Mouse (Mus musculus): ENCODE measurements at regions not wholly inside any gene's neighbourhood (a gene's known extent, or its start where the extent isn't known, plus 50 kb on each side); places are given as distances from the start of the nearest gene placed in this dataset.

GRCm38 (mm10) chr15:90321774-90322173 lies 97.7 kb downstream of the Alg10b start:
- 56% methylated on average over 3 of the region's 3 CpGs for WGBS
- H3K4me3 ChIP-seq (ENCODE audit: low read depth, low read length), result no peak overlapping the region
- no peak for DNase-seq (ENCODE audit: low spot score)
- no peak overlapping the region for H3K4me2 ChIP-seq (ENCODE audit: low read length)
- ATAC-seq (replicated peaks; ENCODE audit: low FRiP score, low TSS enrichment, low read depth), result no peak
- no peaks in the 10 kb centered on the region for H3K4me1 ChIP-seq (replicated peaks; ENCODE audit: control insufficient read depth, insufficient read depth, low read length)
- H3K27me3 ChIP-seq (replicated peaks; ENCODE audit: control insufficient read depth, insufficient read depth, low read length), result no peaks in the 10 kb centered on the region
- no peaks in the 10 kb centered on the region for H3K9me3 ChIP-seq (ENCODE audit: control insufficient read depth, low read length)
- H3K9ac ChIP-seq (ENCODE audit: low read length), result no peak overlapping the region
- H3K27ac ChIP-seq (ENCODE audit: low read depth), result no peak overlapping the region
- no peaks in the 10 kb centered on the region for H3K36me3 ChIP-seq (ENCODE audit: control insufficient read depth, insufficient read depth, low read length)

- H3K36me3 ChIP-seq (ENCODE audit: control insufficient read depth, insufficient read depth, low read length), result no peaks in the 10 kb centered on the region
- no peak overlapping the region for H3K4me2 ChIP-seq (ENCODE audit: low read length)
- no peak overlapping the region for H3K27ac ChIP-seq (ENCODE audit: low read depth)
- H3K9ac ChIP-seq (ENCODE audit: low read length), result no peak overlapping the region
- DNase-seq (ENCODE audit: low spot score) (peak; percentile 56), ATAC-seq (replicated peaks; ENCODE audit: low FRiP score, low TSS enrichment, low read depth) (no peak)
- no peaks in the 10 kb centered on the region for H3K27me3 ChIP-seq (replicated peaks; ENCODE audit: control insufficient read depth, insufficient read depth, low read length)
- H3K4me1 ChIP-seq (replicated peaks; ENCODE audit: control insufficient read depth, insufficient read depth, low read length), result no peaks in the 10 kb centered on the region
- WGBS, result 36% methylated on average over 4 of the region's 4 CpGs
- no peaks in the 10 kb centered on the region for H3K9me3 ChIP-seq (ENCODE audit: control insufficient read depth, low read length)
- H3K4me3 ChIP-seq (ENCODE audit: low read depth, low read length), result no peak overlapping the region
These were observed 109.2 kb downstream of the Alg10b start for GRCm38 (mm10) chr15:90333275-90333674.

GRCm38 (mm10) chr15:90333766-90334165 lies 109.7 kb downstream of the Alg10b start:
- Histone ChIP-seq H3K36me3 (ENCODE audit: control insufficient read depth, insufficient read depth, low read length) (no peaks in the 10 kb centered on the region), H3K27ac (ENCODE audit: low read depth) (no peak overlapping the region), H3K4me2 (ENCODE audit: low read length) (no peak overlapping the region)

GRCm38 (mm10) chr15:90334406-90334805 lies 110.3 kb downstream of the Alg10b start:
- ATAC-seq (replicated peaks; ENCODE audit: low FRiP score, low TSS enrichment, low read depth) (no peak), DNase-seq (ENCODE audit: low spot score) (no peak)
- H3K27me3 ChIP-seq (replicated peaks; ENCODE audit: control insufficient read depth, insufficient read depth, low read length), result no peaks in the 10 kb centered on the region
- no peak overlapping the region for H3K27ac ChIP-seq (ENCODE audit: low read depth)
- H3K4me3 ChIP-seq (ENCODE audit: low read depth, low read length), result no peak overlapping the region
- H3K9me3 ChIP-seq (ENCODE audit: control insufficient read depth, low read length), result no peaks in the 10 kb centered on the region
- 79% methylated on average over 4 of the region's 4 CpGs for WGBS
- no peaks in the 10 kb centered on the region for H3K4me1 ChIP-seq (replicated peaks; ENCODE audit: control insufficient read depth, insufficient read depth, low read length)
- H3K4me2 ChIP-seq (ENCODE audit: low read length), result no peak overlapping the region
- H3K9ac ChIP-seq (ENCODE audit: low read length), result no peak overlapping the region
- no peaks in the 10 kb centered on the region for H3K36me3 ChIP-seq (ENCODE audit: control insufficient read depth, insufficient read depth, low read length)

More at GRCm38 (mm10) chr15:90333766-90334165, 109.7 kb downstream of the Alg10b start:
- ATAC-seq (replicated peaks; ENCODE audit: low FRiP score, low TSS enrichment, low read depth) (no peak), DNase-seq (ENCODE audit: low spot score) (no peak)
- Histone ChIP-seq H3K27me3 (replicated peaks; ENCODE audit: control insufficient read depth, insufficient read depth, low read length) (no peaks in the 10 kb centered on the region), H3K9ac (ENCODE audit: low read length) (no peak overlapping the region), H3K4me1 (replicated peaks; ENCODE audit: control insufficient read depth, insufficient read depth, low read length) (no peaks in the 10 kb centered on the region), H3K9me3 (ENCODE audit: control insufficient read depth, low read length) (no peaks in the 10 kb centered on the region), H3K4me3 (ENCODE audit: low read depth, low read length) (no peak overlapping the region)
- WGBS, result 40% methylated on average over 1 of the region's 1 CpGs

GRCm38 (mm10) chr15:90335506-90335905 lies 111.4 kb downstream of the Alg10b start:
- H3K9ac ChIP-seq (ENCODE audit: low read length), result no peak overlapping the region
- DNase-seq (ENCODE audit: low spot score), result no peak
- no peak overlapping the region for H3K27ac ChIP-seq (ENCODE audit: low read depth)
- ATAC-seq (replicated peaks; ENCODE audit: low FRiP score, low TSS enrichment, low read depth), result no peak
- H3K4me2 ChIP-seq (ENCODE audit: low read length), result no peak overlapping the region
- no peaks in the 10 kb centered on the region for H3K4me1 ChIP-seq (replicated peaks; ENCODE audit: control insufficient read depth, insufficient read depth, low read length)
- 55% methylated on average over 7 of the region's 7 CpGs for WGBS
- no peak overlapping the region for H3K4me3 ChIP-seq (ENCODE audit: low read depth, low read length)
- H3K9me3 ChIP-seq (ENCODE audit: control insufficient read depth, low read length), result no peaks in the 10 kb centered on the region
- no peaks in the 10 kb centered on the region for H3K27me3 ChIP-seq (replicated peaks; ENCODE audit: control insufficient read depth, insufficient read depth, low read length)
- H3K36me3 ChIP-seq (ENCODE audit: control insufficient read depth, insufficient read depth, low read length), result no peaks in the 10 kb centered on the region

GRCm38 (mm10) chr15:90340089-90340488 lies 116.0 kb downstream of the Alg10b start:
- no peak overlapping the region for H3K9ac ChIP-seq (ENCODE audit: low read length)
- no peak for ATAC-seq (replicated peaks; ENCODE audit: low FRiP score, low TSS enrichment, low read depth)

GRCm38 (mm10) chr15:90341261-90341660 lies 117.2 kb downstream of the Alg10b start:
- Histone ChIP-seq H3K9me3 (ENCODE audit: control insufficient read depth, low read length) (no peaks in the 10 kb centered on the region), H3K27ac (ENCODE audit: low read depth) (no peak overlapping the region), H3K4me2 (ENCODE audit: low read length) (no peak overlapping the region), H3K36me3 (ENCODE audit: control insufficient read depth, insufficient read depth, low read length) (no peaks in the 10 kb centered on the region), H3K9ac (ENCODE audit: low read length) (no peak overlapping the region), H3K4me1 (replicated peaks; ENCODE audit: control insufficient read depth, insufficient read depth, low read length) (no peaks in the 10 kb centered on the region), H3K4me3 (ENCODE audit: low read depth, low read length) (no peak overlapping the region), H3K27me3 (replicated peaks; ENCODE audit: control insufficient read depth, insufficient read depth, low read length) (no peaks in the 10 kb centered on the region)
- DNase-seq (ENCODE audit: low spot score) (no peak), ATAC-seq (replicated peaks; ENCODE audit: low FRiP score, low TSS enrichment, low read depth) (no peak)
- 90% methylated on average over 2 of the region's 2 CpGs for WGBS

More at GRCm38 (mm10) chr15:90340089-90340488, 116.0 kb downstream of the Alg10b start:
- WGBS, result 80% methylated on average over 1 of the region's 1 CpGs
- H3K36me3 ChIP-seq (ENCODE audit: control insufficient read depth, insufficient read depth, low read length), result no peaks in the 10 kb centered on the region
- H3K4me3 ChIP-seq (ENCODE audit: low read depth, low read length), result no peak overlapping the region
- H3K4me2 ChIP-seq (ENCODE audit: low read length), result no peak overlapping the region
- H3K9me3 ChIP-seq (ENCODE audit: control insufficient read depth, low read length), result no peaks in the 10 kb centered on the region
- no peak overlapping the region for H3K27ac ChIP-seq (ENCODE audit: low read depth)
- no peaks in the 10 kb centered on the region for H3K27me3 ChIP-seq (replicated peaks; ENCODE audit: control insufficient read depth, insufficient read depth, low read length)
- no peaks in the 10 kb centered on the region for H3K4me1 ChIP-seq (replicated peaks; ENCODE audit: control insufficient read depth, insufficient read depth, low read length)
- no peak for DNase-seq (ENCODE audit: low spot score)

GRCm38 (mm10) chr15:90343771-90344170 lies 119.7 kb downstream of the Alg10b start:
- no peak overlapping the region for H3K4me2 ChIP-seq (ENCODE audit: low read length)
- H3K9ac ChIP-seq (ENCODE audit: low read length), result no peak overlapping the region
- no peak overlapping the region for H3K27ac ChIP-seq (ENCODE audit: low read depth)
- H3K36me3 ChIP-seq (ENCODE audit: control insufficient read depth, insufficient read depth, low read length), result no peaks in the 10 kb centered on the region
- H3K27me3 ChIP-seq (replicated peaks; ENCODE audit: control insufficient read depth, insufficient read depth, low read length), result no peaks in the 10 kb centered on the region
- ATAC-seq (replicated peaks; ENCODE audit: low FRiP score, low TSS enrichment, low read depth) (no peak), DNase-seq (ENCODE audit: low spot score) (no peak)
- no peak overlapping the region for H3K4me3 ChIP-seq (ENCODE audit: low read depth, low read length)
- H3K4me1 ChIP-seq (replicated peaks; ENCODE audit: control insufficient read depth, insufficient read depth, low read length), result no peaks in the 10 kb centered on the region
- 31% methylated on average over 1 of the region's 1 CpGs for WGBS
- H3K9me3 ChIP-seq (ENCODE audit: control insufficient read depth, low read length), result no peaks in the 10 kb centered on the region

GRCm38 (mm10) chr15:90344956-90345355 lies 120.8 kb downstream of the Alg10b start:
- Histone ChIP-seq H3K9ac (ENCODE audit: low read length) (no peak overlapping the region), H3K36me3 (ENCODE audit: control insufficient read depth, insufficient read depth, low read length) (no peaks in the 10 kb centered on the region), H3K9me3 (ENCODE audit: control insufficient read depth, low read length) (no peaks in the 10 kb centered on the region), H3K4me3 (ENCODE audit: low read depth, low read length) (no peak overlapping the region), H3K4me1 (replicated peaks; ENCODE audit: control insufficient read depth, insufficient read depth, low read length) (no peaks in the 10 kb centered on the region), H3K4me2 (ENCODE audit: low read length) (no peak overlapping the region), H3K27me3 (replicated peaks; ENCODE audit: control insufficient read depth, insufficient read depth, low read length) (no peaks in the 10 kb centered on the region), H3K27ac (ENCODE audit: low read depth) (no peak overlapping the region)
- WGBS, result 56% methylated on average over 4 of the region's 4 CpGs
- ATAC-seq (replicated peaks; ENCODE audit: low FRiP score, low TSS enrichment, low read depth) (no peak), DNase-seq (ENCODE audit: low spot score) (no peak)
